Mouse (Mus musculus) granulocyte monocyte progenitor cell, adult 5-6 weeks (primary cell): Measurements from ENCODE around the gene 4932414N04Rik. TPM values are rescaled to one million over a fixed set of nuclear protein-coding genes. Genes with fewer than 3 reads are reported as not detected.
A peak's percentile ranks its signal among the peaks of the same experiment; 100 is the strongest.
"Not testable (repeated sequence)": the region's sequence is repeated elsewhere in the genome, so short reads cannot be mapped to it uniquely, and the experiment has no call there.

Source experiments
- ATAC-seq: replicated peaks from 2 replicates; pipeline ENCODE4 v1.8.0; 2016; ENCODE audit warnings: mild to moderate bottlenecking, moderate TSS enrichment, inconsistent platforms; ENCODE audit not compliant: poor library complexity, severe bottlenecking
- total RNA-seq, 2 experiments: library from RNA; stranded (forward) in 1 of 2; stranded (reverse) in 1 of 2; fragments of 200-712, 200-1000 nt in 1 of 2; fragments of >200 nt in 1 of 2; fragmentation: Nextera tagmentation in 1 of 2; gene quantifications; 2 replicates each; pipeline ENCODE4 v1.2.3; 2014 to 2017

The 4932414N04Rik gene
- total RNA-seq (2014; fragmentation: Nextera tagmentation) (not detected in 2 replicates), total RNA-seq (2017) (not detected in 2 replicates)

- not testable (repeated sequence) for ATAC-seq
These were observed at the start of gene 4932414N04Rik for GRCm38 (mm10) chr2:68656186-68656585. 4932414N04Rik (plus strand) TSS chr2:68656486.

DNA sequence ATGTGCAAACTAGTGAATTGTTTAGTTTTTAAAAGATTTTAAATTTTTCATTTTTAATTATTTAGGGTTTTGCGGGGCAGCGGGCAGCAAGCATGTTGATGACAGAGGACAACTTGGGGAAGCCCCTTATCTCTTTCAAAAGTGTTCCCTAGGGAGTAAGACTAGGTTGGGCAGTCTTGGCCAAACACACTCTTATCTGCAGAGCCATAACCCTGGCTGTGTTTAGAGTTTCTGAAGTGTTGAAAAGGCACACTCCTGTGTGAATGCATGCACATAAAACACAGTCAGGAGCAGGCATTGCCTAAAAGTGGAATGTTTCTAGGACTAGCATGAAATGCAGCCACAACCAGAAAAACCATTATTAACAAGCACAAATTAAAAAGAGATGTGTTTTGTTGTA is 75.9 kb downstream of the 4932414N04Rik start:
- no peak for ATAC-seq

DNA sequence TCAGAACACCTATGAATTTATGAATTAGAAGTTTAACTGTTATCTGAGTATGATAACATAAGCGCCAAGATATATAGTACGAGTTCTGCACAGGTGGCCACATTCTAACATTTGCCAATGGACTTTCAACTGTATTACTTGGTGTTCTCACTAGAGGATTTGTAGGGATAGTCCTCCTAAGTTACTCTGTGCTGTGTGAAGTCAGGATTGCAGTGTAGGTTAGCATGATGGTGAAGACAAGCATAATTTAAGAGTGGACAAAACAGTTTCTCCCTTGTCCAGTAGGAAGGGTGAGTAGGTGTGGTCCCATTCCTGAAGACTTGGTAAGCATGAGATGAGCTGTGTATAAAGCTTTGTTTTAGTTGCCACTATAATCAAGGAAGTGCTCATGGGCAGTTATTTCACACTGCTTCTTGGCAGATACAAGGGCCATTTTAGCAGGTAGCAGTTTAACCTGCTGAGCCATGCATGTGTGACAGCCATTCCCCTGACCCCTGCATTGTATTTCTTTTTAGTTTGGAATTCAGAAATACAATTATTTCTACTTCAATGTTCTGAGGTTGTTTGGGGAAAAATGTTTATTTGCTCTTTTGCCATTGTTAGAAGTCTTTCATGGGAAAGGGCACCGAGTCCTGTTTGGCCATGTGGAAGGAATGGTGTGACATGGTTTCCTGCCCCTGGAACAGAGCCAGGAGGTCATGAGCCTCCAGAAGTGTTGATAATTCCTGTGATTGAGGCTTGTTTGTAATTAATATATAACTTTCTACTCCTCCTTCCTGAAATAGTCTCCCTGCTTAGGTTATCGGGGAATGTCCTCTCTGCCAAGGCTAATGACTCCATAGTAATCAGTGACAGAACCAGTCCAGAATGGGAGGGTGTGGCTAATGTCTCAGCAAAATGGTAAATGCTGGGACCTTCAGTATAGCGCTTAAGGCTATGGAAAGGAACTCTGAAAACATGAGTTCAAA is 83.8 kb downstream of the 4932414N04Rik start:
- no peak for ATAC-seq

DNA sequence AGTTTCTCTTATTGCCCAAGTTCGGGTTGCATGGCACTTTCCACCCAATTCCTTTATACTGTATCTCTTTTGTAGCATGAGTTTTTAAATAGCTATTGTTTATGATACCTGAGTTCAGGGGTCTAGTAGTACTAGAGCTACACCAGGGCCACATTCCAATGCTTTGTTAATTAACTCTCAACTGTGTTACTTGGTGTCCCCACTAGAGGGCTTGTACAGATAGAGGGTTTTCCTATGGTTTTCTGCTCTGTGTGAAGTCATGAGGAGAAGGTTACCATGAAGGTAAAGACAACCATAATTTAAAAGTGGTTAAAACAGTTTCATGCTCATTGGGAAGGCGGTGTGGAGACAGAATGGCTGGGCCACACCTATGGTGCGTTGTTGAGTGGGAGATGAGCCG is 88.3 kb downstream of the 4932414N04Rik start:
- ATAC-seq = peak; percentile 66

GRCm38 (mm10) chr2:68756179-68756578 is 99.9 kb downstream of the 4932414N04Rik start:
- no peak for ATAC-seq

- ATAC-seq = peak; percentile 61
These were observed 100.5 kb downstream of the 4932414N04Rik start for GRCm38 (mm10) chr2:68756793-68757192.

- ATAC-seq = no peak
These were observed 109.1 kb downstream of the 4932414N04Rik start for GRCm38 (mm10) chr2:68765371-68765770.

- no peak for ATAC-seq
These were observed 111.1 kb downstream of the 4932414N04Rik start for GRCm38 (mm10) chr2:68767186-68767890.

DNA sequence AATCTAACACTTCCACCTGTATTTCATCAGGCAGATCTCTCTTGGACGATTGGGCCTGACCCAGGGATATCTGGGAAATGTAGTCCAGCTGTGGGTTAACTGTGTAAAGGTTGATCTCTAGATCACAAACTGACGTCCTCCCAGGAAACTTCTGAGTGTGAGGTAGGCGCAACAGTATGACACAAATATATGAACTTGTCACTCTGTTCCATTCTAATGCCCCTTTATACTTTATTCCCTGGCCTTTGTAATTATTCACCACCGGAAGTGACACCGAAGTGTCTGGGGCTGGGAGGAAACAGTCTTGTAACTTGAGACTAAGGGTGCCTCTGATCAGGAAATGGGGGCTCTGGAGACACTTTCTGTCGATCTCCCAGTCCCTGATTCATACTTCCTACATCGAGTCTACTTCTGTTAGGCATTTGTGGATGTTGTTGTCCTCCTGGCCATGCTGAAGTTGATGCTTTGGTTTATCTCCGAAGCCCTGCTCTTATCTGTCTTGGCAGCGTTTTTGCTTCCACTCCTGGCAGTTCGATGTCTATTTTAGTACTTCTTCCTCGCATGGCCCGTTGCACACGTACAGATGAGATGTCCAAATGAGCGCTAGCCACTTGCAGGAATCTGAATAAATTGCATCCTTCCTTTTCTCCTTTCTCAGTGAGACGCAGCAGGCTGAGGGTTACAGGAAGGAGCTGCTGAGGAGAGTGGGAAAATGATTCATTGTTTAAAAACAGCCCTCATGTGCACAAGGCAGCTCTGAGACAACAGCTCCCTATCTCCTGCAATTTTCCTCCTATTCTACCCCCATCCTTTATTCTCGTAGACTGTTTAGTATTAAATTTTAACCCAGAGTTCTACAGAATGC is 126.2 kb downstream of the 4932414N04Rik start:
- ATAC-seq = peak; percentile 70

DNA sequence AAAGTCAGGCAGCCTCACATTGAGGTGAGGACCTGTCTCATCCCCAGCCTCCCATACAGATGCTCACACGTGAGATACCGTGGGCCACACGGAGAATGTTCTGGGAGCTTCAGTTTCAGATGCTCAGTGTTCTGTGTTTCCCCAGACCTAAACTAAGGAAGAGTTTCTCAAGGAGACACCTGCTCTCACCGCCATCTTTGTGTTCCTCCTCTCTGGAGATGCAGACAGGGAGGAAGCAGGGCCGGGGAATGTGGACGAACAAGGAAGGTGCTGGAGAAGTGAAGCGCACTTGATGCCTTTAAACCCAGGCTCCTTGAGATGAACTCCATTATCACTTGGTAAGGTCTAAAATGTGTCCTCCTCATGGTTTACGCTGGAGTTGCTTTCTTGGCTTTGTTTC is 127.4 kb downstream of the 4932414N04Rik start:
- not testable (repeated sequence) for ATAC-seq

GRCm38 (mm10) chr2:68784710-68785427 is 128.6 kb downstream of the 4932414N04Rik start:
- peak; percentile 82 for ATAC-seq

DNA sequence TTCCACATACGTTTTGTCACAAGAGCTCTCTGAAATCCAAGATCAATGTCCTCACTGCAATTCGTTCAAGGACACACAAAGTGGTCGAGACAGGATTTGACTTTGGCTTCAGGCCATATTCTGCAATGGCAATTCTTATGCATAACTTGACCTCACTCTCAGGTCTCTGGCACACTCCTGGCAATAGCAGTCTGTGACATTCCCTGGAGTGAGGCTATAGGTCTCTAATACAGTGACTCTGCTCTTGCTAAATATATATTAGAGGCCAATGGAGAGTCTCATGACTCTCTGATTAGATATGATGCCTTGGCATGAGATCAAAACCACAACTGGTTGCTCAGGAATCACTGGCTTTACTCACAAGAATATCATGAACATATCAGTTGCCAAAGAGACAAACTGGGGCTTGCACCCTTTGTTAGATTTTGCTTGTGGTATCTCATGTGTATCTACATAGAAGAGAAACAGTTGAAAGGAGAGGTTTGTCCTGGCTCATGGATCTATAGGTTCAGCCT is 130.9 kb downstream of the 4932414N04Rik start:
- peak; percentile 16 for ATAC-seq

- ATAC-seq = no peak
These were observed 136.0 kb downstream of the 4932414N04Rik start for GRCm38 (mm10) chr2:68792296-68792695.

DNA sequence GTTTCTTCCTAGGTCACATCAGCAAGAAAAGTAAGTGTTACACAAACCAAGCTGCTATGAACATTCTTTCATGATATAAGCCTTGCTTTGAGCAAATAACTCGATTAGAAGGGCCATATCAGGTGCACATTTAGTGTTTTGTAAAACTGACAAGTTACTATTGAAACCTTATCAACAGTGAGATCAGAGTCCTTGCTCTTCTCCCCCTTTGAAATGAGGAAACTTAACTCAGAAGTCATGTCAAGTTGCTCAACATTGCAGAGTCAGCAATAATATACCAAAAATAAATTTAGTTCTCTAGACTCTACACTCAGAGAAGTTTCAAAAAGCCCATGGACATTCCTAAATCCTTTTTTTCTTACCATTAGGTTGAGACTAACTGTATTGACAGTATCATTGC is 137.2 kb downstream of the 4932414N04Rik start:
- ATAC-seq = peak; percentile 52

- ATAC-seq = no peak
These were observed 137.9 kb downstream of the 4932414N04Rik start for GRCm38 (mm10) chr2:68794181-68794580.

DNA sequence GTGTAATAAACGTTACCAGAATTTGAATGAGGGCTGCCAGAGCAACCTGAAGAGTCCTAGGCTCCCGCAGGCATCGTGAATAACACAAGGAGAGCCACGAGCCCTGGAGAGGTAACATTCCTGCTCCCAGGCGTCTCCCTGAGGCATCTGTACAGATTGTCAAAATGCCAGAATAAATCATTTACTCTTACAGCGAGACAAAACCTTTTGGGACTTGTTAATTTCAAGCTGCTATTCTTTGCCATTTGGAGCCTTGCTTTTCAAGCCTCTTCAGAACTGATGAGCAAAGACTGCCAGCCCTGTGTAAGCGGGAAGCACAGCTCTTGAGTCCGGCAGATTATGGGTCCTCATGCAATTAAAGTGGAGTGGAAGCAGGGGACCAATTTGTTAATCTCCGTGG is 138.3 kb downstream of the 4932414N04Rik start:
- no peak for ATAC-seq

DNA sequence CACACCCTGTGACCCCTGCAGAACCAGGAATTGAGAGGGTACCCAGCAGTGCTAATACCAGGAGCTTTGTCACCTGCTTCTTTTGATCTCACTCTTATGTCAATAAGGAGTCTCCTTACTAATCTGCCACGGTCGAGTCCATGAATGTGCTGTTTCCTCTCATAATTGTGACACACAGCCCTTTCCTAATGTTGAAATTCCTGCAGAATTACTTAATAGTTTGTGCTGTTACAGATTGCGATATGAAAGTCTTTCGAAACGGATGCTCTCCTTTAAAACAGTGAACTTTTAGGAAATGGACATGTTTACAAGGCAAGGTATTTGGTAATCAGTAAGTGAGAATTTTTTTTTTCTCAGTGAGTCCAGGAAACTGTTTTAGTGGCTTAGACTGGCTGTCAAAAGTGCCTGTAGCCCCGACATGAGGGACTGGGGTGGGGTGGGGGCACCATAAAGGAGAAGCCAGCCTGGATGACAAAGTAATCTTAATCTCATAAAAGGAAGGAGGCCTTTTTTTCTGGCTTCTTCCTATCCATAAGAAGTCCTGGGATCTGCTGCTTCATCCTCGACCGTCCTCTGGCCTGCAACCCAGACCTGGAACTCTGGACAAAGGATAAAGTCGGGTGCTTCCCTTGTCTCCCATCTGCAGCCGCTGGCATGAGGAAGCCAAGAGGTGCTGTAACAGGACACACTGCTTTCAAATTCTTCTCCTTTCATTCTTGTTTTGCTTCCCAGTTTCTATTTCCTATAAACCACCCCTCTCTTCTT is 139.9 kb downstream of the 4932414N04Rik start:
- ATAC-seq = peak; percentile 83

DNA sequence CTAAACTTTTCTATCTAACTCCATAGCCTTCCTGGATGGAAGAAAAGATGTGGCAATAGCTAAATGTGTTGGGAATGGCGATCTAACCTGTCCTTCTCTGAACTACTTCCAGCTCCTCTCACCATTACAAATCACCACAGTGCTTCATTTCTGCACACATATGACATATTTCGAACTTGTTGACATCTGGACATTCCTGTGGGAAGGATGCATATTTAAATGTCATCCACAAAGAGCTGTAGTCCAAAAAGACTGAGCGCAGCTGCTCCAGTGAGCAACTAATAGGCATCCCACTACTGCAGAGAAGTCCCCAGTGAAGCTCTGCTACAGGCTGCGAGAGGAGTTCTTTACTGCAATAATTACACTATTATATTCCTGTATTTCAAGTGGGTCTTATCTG is 140.8 kb downstream of the 4932414N04Rik start:
- ATAC-seq = peak; percentile 9; the same call in 1 of the 2 replicates
